Mouse (Mus musculus) CH12.LX (cell line): ENCODE measurements around the gene Adh1.

ENCODE experiments used
- BHLHE40 ChIP-seq: IDR thresholded peaks from 2 replicates; pipeline ENCODE4 v1.6.1; 2011; ENCODE audit warnings: mild to moderate bottlenecking, low read depth, low read length, improper control_type of control experiment
- CTCF ChIP-seq, 2 experiments: IDR thresholded peaks in 1 of 2; conservative IDR thresholded peaks in 1 of 2; 2 replicates each; pipeline ENCODE4 v1.5.1; 2011 to 2012; ENCODE audit warnings: low read depth in 2 of 2, low read length in 2 of 2, improper control_type of control experiment in 1 of 2, inconsistent platforms in 1 of 2, mild to moderate bottlenecking in 1 of 2, moderate library complexity in 1 of 2
- HCFC1 ChIP-seq: IDR thresholded peaks from 2 replicates; pipeline ENCODE4 v1.6.1; 2012; ENCODE audit warnings: low read depth, mild to moderate bottlenecking, inconsistent platforms, low read length, improper control_type of control experiment
- JUND ChIP-seq: conservative IDR thresholded peaks from 2 replicates; pipeline ENCODE4 v1.6.1; 2011; ENCODE audit warnings: low read depth, low read length, improper control_type of control experiment
- MAFK ChIP-seq: IDR thresholded peaks from 2 replicates; pipeline ENCODE4 v1.6.1; 2011; ENCODE audit warnings: low read length, improper control_type of control experiment; ENCODE audit not compliant: insufficient replicate concordance
- MAX ChIP-seq: IDR thresholded peaks from 2 replicates; pipeline ENCODE4 v1.6.1; 2011; ENCODE audit warnings: low read length, improper control_type of control experiment
- NRF1 ChIP-seq: IDR thresholded peaks from 2 replicates; pipeline ENCODE4 v1.6.1; 2014; ENCODE audit warnings: low read depth, mild to moderate bottlenecking, inconsistent platforms, low read length, improper control_type of control experiment, moderate library complexity
- PAX5 ChIP-seq: IDR thresholded peaks from 2 replicates; pipeline ENCODE4 v1.6.1; 2012; ENCODE audit warnings: low read length, inconsistent platforms, mixed read lengths
- POLR2A ChIP-seq: IDR thresholded peaks from 2 replicates; pipeline ENCODE4 v1.6.1; 2011; ENCODE audit warnings: low read depth, mild to moderate bottlenecking, improper control_type of control experiment, low read length
- ZNF384 ChIP-seq: IDR thresholded peaks from 2 replicates; pipeline ENCODE4 v1.6.1; 2012; ENCODE audit warnings: low read depth, low read length, improper control_type of control experiment, inconsistent platforms

GRCm38 (mm10) chr3:138248011-138248410, 12.8 kb upstream of the Adh1 start:
- TF ChIP-seq NRF1 (no peak), POLR2A (no peak), ZNF384 (no peak), CTCF (conservative IDR thresholded peaks at IDR 0.05 in 1 of 2, IDR thresholded peaks at IDR 0.05 in 1 of 2; ENCODE audit: low read depth in 2 of 2, low read length in 2 of 2) (no peak), JUND (no peak), MAFK (no peak), BHLHE40 (no peak), HCFC1 (no peak), MAX (no peak), PAX5 (no peak)
